Mouse (Mus musculus): ENCODE data around the gene Tprg.

The Tprg gene

GRCm38 (mm10) chr16:25286517-25286916 lies at the start of gene Tprg:
Gene Tprg, plus strand, starts transcription at chr16:25286817.
- DNase-seq = no peak

- no peak for DNase-seq
These were observed 48.2 kb upstream of the Tprg start for GRCm38 (mm10) chr16:25238274-25239050.

GRCm38 (mm10) chr16:25248889-25249288 lies 37.7 kb upstream of the Tprg start:
- DNase-seq = peak; percentile 17

GRCm38 (mm10) chr16:25250129-25250749 lies 36.4 kb upstream of the Tprg start:
- no peak for DNase-seq

- no peak for DNase-seq
These were observed 35.5 kb upstream of the Tprg start for GRCm38 (mm10) chr16:25251080-25251479.

GRCm38 (mm10) chr16:25254646-25255045 lies 32.0 kb upstream of the Tprg start:
- no peak for DNase-seq

GRCm38 (mm10) chr16:25255186-25255585 lies 31.4 kb upstream of the Tprg start:
- no peak for DNase-seq

- DNase-seq = no peak
These were observed 30.9 kb upstream of the Tprg start for GRCm38 (mm10) chr16:25255603-25256260.

- DNase-seq = no peak
These were observed 24.3 kb upstream of the Tprg start for GRCm38 (mm10) chr16:25262306-25262705.

GRCm38 (mm10) chr16:25262965-25263364 lies 23.7 kb upstream of the Tprg start:
- no peak for DNase-seq

GRCm38 (mm10) chr16:25263520-25264149 lies 23.0 kb upstream of the Tprg start:
- peak; percentile 83 for DNase-seq

- no peak for DNase-seq
These were observed 21.4 kb upstream of the Tprg start for GRCm38 (mm10) chr16:25265177-25265576.

- no peak for DNase-seq
These were observed 18.3 kb upstream of the Tprg start for GRCm38 (mm10) chr16:25268276-25268675.

GRCm38 (mm10) chr16:25282563-25282962 lies 4.1 kb upstream of the Tprg start:
- DNase-seq = no peak

GRCm38 (mm10) chr16:25293753-25294152 lies 7.1 kb downstream of the Tprg start:
- DNase-seq = no peak

GRCm38 (mm10) chr16:25295546-25295945 lies 8.9 kb downstream of the Tprg start:
- DNase-seq = no peak

GRCm38 (mm10) chr16:25296746-25297145 lies 10.1 kb downstream of the Tprg start:
- no peak for DNase-seq

- DNase-seq = no peak
These were observed 11.6 kb downstream of the Tprg start for GRCm38 (mm10) chr16:25298204-25298603.

- no peak for DNase-seq
These were observed 16.0 kb downstream of the Tprg start for GRCm38 (mm10) chr16:25302616-25303015.

- no peak for DNase-seq
These were observed 27.4 kb downstream of the Tprg start for GRCm38 (mm10) chr16:25314006-25314405.

GRCm38 (mm10) chr16:25315090-25315489 lies 28.5 kb downstream of the Tprg start:
- no peak for DNase-seq

- DNase-seq = no peak
These were observed 39.1 kb downstream of the Tprg start for GRCm38 (mm10) chr16:25325631-25326238.
